Mouse (Mus musculus) embryonic facial prominence, embryonic 10.5 days (tissue): ENCODE results near the gene Sh2d3c. TPM values are rescaled to one million over a fixed set of nuclear protein-coding genes. Genes with fewer than 3 reads are reported as not detected.

Experiments
- DNase-seq: peaks from one replicate; pipeline ENCODE4 v3.0.0-alpha.2; 2017; ENCODE audit warnings: low spot score
- H3K27ac ChIP-seq: fragments of 300-500 bp; sonication (generic); replicated peaks from 2 replicates; pipeline ENCODE4 v1.5.1; 2016; ENCODE audit warnings: mild to moderate bottlenecking
- H3K27me3 ChIP-seq: fragments of 300-500 bp; sonication (generic); replicated peaks from 2 replicates; pipeline ENCODE4 v1.6.1; 2016; ENCODE audit warnings: low read depth, mild to moderate bottlenecking; ENCODE audit not compliant: poor library complexity, severe bottlenecking
- H3K36me3 ChIP-seq: fragments of 300-500 bp; sonication (generic); replicated peaks from 2 replicates; pipeline ENCODE4 v1.6.1; 2016; ENCODE audit warnings: mild to moderate bottlenecking, moderate library complexity
- H3K4me1 ChIP-seq: fragments of 300-500 bp; sonication (generic); 2 replicates; pipeline ENCODE4 v1.6.1; 2016
- H3K4me3 ChIP-seq: fragments of 300-500 bp; sonication (generic); 2 replicates; pipeline ENCODE4 v1.5.1; 2016; ENCODE audit warnings: mild to moderate bottlenecking, moderate library complexity
- H3K9me3 ChIP-seq: fragments of 300-500 bp; sonication (generic); 2 replicates; pipeline ENCODE4 v1.6.1; 2016; ENCODE audit warnings: mild to moderate bottlenecking
- WGBS: fragments of 180-500 bp; shearing (Covaris S2); methylation state at CpG from one replicate; pipeline ENCODE4 v1.1.7; 2016; 5-methylcytosine and 5-hydroxymethylcytosine counted together
- polyA plus RNA-seq: library from polyadenylated mRNA; unstranded; fragments of >200 nt; fragmentation: Nextera tagmentation; extraction: Ambion mirVana; gene quantifications from 2 replicates; pipeline ENCODE4 v1.2.1, GENCODE M21; 2016

Gene Sh2d3c
- polyA plus RNA-seq, 1 experiment from 2014 or later = 27.1 TPM

DNA sequence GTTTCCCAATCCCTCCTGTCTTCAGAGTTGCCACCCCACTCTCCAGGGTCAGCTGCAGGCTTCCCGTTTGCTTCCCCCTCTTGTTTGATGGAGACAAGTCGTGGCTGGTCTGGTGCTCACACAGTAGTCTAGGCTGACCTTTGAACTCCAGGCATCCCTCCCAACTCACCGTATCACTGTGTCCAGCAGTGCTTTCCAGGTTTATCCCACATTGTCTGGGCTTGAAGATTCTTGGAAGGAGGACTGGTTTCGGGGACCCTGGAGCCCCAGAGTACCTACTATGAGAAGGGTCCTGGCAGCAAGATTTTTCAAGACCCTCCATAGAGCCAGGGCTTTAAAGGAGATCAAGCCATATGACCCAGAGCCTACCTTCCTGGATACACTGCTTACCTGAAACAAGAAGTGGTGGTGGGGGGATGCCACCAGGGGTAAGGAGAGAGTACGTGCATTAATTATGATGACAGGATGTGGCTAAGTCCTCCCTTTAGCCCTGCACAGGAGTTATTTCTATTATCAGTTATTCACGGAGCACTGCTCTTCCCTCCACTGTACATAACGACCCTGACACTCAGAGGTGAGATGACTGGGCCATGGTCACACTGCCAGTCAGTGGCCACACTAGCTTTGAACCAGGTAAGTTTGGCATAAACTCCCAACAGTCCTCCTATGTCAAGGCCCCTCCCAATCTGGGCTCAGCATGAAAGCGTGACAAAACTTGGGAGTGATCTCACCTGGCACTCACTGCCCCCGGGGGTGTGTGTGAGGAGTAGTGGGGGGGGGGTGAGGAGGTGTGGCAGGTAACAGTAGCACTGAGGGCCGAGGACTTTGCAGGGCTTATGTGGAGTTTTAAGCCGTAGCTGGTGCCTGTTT is 6.5 kb upstream of the Sh2d3c start:
- Histone ChIP-seq H3K4me1 (peaks cover 53% of the 10 kb centered on the region), H3K27me3 (no peaks in the 10 kb centered on the region), H3K9me3 (no peaks in the 10 kb centered on the region), H3K36me3 (peaks cover 22% of the 10 kb centered on the region), H3K4me3 (peak overlapping the region; percentile 90; the same call in 1 of the 2 replicates), H3K27ac (peak overlapping the region; percentile 97)
- no peak for DNase-seq
- WGBS = 52% methylated on average over 11 of the region's 11 CpGs

DNA sequence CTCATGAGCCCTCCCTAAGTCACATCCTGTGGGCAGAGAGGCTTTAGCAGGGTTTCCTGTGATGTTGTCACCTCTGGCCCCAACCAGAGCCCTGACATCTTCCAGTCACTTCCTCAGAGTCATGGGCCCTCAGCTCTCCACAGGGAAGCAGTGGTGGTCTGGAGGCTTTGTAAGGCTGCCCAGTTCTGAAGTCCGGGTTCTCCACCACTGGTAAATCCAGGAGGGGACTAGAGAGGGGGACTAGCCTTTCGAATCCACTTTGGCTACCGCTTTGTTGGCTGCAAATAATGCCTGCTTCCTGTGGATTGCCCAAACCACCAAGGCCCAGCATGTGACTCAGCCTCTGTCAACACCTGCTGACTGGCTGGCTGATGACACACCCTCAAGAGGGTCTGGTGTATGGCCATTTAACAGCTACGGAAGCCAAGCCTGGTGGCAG is 5.8 kb upstream of the Sh2d3c start:
- H3K9me3 ChIP-seq = no peaks in the 10 kb centered on the region
- H3K27ac ChIP-seq = peak overlapping the region; percentile 97
- peaks cover 47% of the 10 kb centered on the region for H3K4me1 ChIP-seq
- DNase-seq = no peak
- H3K27me3 ChIP-seq = no peaks in the 10 kb centered on the region
- H3K4me3 ChIP-seq = no peak overlapping the region
- WGBS = 66% methylated on average over 4 of the region's 4 CpGs
- H3K36me3 ChIP-seq = peaks cover 16% of the 10 kb centered on the region

DNA sequence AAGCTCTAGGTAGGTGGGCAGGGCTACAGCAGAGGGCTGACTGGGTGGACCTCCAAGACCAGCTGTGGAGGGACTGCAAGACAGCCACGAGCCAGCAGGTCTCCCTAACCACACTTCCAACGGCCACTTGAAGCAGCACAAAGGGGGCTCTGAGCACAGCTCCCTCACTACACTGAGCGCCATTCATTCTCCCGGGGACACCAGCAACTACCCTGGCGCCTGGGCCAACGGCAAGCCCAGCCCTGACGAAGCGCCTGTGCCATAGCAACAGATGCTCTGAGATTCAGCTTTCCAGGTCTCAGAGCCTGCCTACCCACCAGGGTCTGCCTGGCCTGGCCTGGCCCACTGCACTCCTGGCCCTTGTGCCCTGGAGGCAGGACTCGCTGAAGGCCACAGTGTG is 2.1 kb upstream of the Sh2d3c start:
- H3K4me1 ChIP-seq = peaks cover 44% of the 10 kb centered on the region
- no peak overlapping the region for H3K4me3 ChIP-seq
- 45% methylated on average over 9 of the region's 9 CpGs for WGBS
- H3K36me3 ChIP-seq = no peaks in the 10 kb centered on the region
- peak overlapping the region; percentile 71 for H3K27ac ChIP-seq
- H3K9me3 ChIP-seq = no peaks in the 10 kb centered on the region
- no peaks in the 10 kb centered on the region for H3K27me3 ChIP-seq
- peak; percentile 39 for DNase-seq

DNA sequence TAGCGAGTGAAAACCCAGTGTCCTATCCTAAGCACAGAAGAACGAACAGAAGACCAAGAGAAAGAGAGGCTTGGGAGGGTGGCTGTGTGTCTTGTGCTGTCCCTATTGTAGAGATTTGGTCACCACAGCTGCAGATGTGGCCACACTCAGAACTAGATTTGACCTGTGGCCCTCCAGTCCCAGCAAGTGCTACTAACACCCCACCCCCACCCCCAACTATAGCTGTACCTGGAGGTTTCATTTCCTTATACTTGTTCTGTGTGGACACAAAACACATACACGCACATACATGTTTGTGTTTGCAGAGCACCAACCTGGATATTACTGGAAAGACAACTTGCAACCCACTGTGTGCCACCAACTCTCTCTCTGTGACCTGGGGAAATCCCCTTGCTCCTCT is 802 bp upstream of the Sh2d3c start:
- Histone ChIP-seq H3K27ac (no peak overlapping the region), H3K36me3 (no peaks in the 10 kb centered on the region), H3K9me3 (no peaks in the 10 kb centered on the region), H3K4me3 (no peak overlapping the region), H3K4me1 (peaks cover 34% of the 10 kb centered on the region), H3K27me3 (no peaks in the 10 kb centered on the region)
- 92% methylated on average over 3 of the region's 3 CpGs for WGBS
- no peak for DNase-seq

DNA sequence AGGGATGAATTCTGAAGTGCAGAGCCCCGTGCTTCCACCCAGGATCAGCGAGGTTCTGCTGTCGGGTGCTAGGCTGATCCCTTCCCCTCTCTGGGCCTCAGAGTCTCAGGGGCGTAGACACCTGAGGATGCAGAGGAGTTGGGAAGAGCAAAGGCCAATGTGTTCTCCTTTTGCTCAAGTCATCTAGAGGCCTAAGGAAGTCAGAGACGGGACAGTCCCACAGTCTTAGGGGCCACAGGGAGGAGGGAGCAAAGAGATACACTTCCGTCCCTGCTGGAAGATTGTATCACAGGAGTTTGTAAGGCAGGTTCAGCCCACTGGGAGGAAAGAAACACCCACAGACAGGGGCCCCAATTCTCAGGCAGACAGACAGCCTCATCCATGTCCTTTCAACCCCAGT is 1.2 kb downstream of the Sh2d3c start:
- no peak for DNase-seq
- WGBS = 59% methylated on average over 6 of the region's 6 CpGs
- Histone ChIP-seq H3K27me3 (no peaks in the 10 kb centered on the region), H3K36me3 (no peaks in the 10 kb centered on the region), H3K9me3 (no peaks in the 10 kb centered on the region), H3K4me1 (peaks cover 34% of the 10 kb centered on the region), H3K4me3 (no peak overlapping the region), H3K27ac (peak overlapping the region; percentile 55; the same call in 1 of the 2 replicates)

DNA sequence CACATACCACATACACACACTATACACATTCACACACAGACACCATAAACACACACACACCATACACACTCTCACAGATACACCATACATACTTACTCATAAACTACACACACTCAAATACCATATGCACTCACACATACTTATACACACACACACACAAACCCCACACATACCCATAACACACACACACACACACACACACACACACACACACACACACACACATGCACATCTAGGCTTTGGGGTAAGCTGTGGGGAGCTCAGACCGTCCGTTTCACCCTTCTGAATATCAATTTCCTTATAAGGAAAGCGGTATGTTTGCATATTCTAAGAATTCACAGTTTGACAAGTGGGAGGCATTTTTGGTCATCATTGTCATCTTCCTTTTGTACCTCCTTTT is 1.7 kb downstream of the Sh2d3c start:
- H3K4me1 ChIP-seq = peaks cover 38% of the 10 kb centered on the region
- no peaks in the 10 kb centered on the region for H3K36me3 ChIP-seq
- WGBS = 81% methylated on average over 3 of the region's 3 CpGs
- no peak overlapping the region for H3K4me3 ChIP-seq
- H3K9me3 ChIP-seq = no peaks in the 10 kb centered on the region
- no peak overlapping the region for H3K27ac ChIP-seq
- no peak for DNase-seq
- H3K27me3 ChIP-seq = no peaks in the 10 kb centered on the region

DNA sequence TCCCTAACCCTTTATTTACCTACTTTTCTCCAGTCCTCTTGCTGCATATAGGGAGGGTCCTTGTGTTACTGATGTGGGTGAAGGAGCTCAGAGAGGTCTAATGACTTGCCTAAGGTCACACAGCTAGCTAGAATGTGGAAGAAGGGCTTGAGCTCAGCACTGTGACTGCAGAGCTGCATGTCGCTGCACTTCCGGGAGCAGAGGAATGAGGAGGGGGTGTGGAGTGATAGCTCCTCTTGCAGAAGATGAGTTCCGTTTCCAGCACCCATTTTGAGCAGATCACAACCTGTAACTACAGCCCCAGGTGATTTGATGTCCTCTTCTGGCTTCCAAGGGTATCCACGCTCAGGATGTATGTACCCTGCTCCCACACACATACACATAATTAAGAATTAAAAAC is 3.3 kb downstream of the Sh2d3c start:
- Histone ChIP-seq H3K4me3 (no peak overlapping the region), H3K4me1 (peaks cover 46% of the 10 kb centered on the region), H3K36me3 (no peaks in the 10 kb centered on the region), H3K27ac (no peak overlapping the region), H3K27me3 (no peaks in the 10 kb centered on the region), H3K9me3 (no peaks in the 10 kb centered on the region)
- DNase-seq = no peak
- 74% methylated on average over 4 of the region's 4 CpGs for WGBS

DNA sequence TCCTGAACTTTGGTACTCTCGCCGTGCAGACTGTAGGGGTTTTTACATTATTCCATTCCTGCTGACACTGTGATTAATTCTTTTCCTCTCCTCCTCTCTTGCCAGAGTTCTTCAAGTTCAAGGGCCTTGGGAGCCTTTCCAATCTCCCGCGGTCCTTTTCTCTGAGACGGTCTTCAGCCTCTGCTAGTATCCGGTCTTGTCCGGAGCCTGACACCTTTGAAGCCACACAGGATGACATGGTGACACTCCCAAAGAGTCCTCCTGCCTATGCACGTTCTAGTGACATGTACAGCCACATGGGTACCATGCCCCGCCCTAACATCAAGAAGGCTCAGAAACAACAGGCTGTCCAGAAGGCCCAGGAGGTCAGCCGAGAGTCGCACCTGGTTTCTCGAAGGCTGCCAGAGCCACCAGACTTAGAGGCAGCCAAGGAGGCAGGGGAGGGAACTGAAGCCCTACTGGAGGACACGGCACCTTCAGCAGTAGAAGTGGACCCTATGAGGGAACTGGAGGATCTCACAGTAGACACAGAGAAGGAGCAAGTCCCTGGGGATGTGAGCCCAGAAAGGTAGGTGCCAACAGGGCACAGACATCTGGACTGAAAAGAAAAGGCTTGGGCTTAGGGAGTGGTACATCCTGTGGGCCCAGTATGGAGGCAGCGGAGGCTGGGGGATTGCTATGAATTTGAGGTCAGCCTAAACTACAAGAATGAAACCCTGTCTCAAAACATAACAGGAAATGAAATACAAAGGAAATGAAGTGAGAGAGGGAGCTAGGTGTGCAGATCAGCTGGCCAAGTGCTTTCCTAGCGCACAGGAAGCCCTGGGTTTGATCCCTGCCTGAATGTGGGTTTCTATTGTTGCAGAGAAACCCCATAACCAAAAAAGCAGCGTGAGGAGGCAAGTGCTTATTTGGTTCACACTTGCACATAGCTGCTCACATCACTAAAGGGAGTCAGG is 4.3 kb downstream of the Sh2d3c start:
- WGBS = 82% methylated on average over 16 of the region's 16 CpGs
- Histone ChIP-seq H3K4me3 (no peak overlapping the region), H3K27me3 (no peaks in the 10 kb centered on the region), H3K36me3 (no peaks in the 10 kb centered on the region), H3K27ac (no peak overlapping the region; the same call in 1 of the 2 replicates), H3K9me3 (no peaks in the 10 kb centered on the region), H3K4me1 (peaks cover 54% of the 10 kb centered on the region)
- DNase-seq = no peak

DNA sequence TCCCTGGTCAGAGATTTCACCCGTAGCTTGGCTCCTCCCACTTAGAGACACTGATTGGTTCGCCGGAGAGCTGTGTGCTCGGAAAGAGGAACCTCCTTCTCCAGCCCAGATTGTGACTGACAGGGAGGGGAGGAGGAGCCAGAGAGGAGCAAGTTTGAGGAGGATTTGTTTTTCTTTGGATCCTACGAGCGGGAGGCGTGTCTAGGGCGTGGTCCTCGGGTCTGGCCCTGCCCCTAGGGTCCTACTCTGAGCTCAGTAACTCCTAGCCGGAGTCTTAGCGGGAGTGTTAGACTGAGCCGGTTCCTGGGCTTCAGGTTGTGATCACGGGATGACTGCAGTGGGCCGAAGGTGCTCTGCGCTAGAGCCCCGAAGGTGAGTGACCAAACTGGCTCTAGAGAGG is 6.6 kb downstream of the Sh2d3c start:
- Histone ChIP-seq H3K36me3 (no peaks in the 10 kb centered on the region), H3K27ac (peak overlapping the region; percentile 82), H3K9me3 (no peaks in the 10 kb centered on the region), H3K4me1 (peaks cover 59% of the 10 kb centered on the region), H3K27me3 (no peaks in the 10 kb centered on the region), H3K4me3 (peak overlapping the region; percentile 55)
- peak; percentile 95 for DNase-seq
- WGBS = under 1% methylated on average over 16 of the region's 16 CpGs

DNA sequence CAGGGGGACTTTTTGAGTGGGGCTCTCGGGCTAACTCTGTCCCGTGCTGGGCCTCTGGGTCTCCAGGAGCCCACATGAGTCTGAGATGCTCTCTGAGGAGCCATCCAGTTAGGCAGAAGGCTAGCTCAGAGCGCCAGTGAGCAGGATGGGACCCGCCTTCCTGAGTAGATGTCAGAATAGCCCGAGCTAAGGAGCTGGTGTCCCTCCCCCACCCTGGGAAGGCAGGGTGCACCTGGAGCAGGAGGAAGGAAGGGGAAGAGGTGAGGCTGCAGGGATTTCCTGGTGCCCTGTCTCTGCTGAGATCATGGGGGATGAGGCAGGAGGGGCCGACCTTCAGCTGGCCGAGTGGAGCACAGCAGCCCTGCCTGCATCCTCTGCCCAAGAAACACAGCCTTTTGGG is 7.6 kb downstream of the Sh2d3c start:
- Histone ChIP-seq H3K27ac (peak overlapping the region; percentile 82), H3K4me3 (peak overlapping the region; percentile 55), H3K4me1 (peaks cover 69% of the 10 kb centered on the region), H3K9me3 (no peaks in the 10 kb centered on the region), H3K27me3 (no peaks in the 10 kb centered on the region), H3K36me3 (no peaks in the 10 kb centered on the region)
- peak; percentile 40 for DNase-seq
- 46% methylated on average over 7 of the region's 7 CpGs for WGBS

DNA sequence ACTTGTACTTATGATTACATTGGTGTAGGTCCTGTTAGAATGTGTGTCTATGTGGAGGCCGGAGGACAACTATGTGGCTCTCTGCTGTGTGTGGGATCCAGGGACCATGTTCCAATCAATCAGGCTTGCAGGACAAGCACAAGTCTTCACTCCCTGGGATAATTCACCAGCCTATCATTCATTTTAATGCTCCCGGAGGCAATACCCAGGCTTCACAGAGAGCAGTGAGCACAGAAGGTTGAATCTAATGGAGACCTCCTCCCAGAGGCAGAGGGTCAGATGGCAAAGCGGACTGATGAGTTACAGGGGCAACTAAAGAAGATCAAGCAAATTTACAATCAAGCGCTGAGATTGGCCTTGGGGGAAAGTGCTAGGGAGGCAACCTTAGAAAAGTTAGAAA is 8.7 kb downstream of the Sh2d3c start:
- H3K4me1 ChIP-seq = peaks cover 78% of the 10 kb centered on the region
- no peak for DNase-seq
- no peaks in the 10 kb centered on the region; the same call in 1 of the 2 replicates for H3K36me3 ChIP-seq
- no peaks in the 10 kb centered on the region for H3K27me3 ChIP-seq
- H3K27ac ChIP-seq = 0 out of 2 replicates have a peak overlapping the region, but pooled peaks have one; percentile 82
- H3K9me3 ChIP-seq = no peaks in the 10 kb centered on the region
- peak overlapping the region; percentile 55; the same call in 1 of the 2 replicates for H3K4me3 ChIP-seq
- 57% methylated on average over 4 of the region's 4 CpGs for whole genome bisulfite sequencing

DNA sequence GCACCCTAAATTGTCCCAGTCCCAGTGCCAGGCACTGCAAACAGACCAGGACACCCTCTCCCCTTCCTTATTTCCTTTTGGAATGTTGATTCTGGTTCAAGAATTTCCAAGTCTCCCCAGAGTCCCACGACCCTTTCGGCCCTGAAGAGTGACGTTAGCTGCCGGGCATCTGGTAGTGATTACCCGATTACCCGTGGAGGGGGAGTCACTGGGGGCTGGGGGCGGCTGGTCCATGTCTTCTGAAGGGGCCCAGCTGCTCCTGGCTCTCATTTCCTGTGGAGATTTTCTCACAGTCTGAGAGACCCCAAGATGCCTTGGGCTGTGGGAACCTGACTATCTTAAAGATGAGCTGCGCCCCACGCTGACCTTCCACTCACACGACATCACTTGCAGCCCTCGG is 10.0 kb downstream of the Sh2d3c start:
- Histone ChIP-seq H3K4me3 (peak overlapping the region; percentile 55), H3K36me3 (no peaks in the 10 kb centered on the region; the same call in 1 of the 2 replicates), H3K4me1 (peaks cover 86% of the 10 kb centered on the region), H3K27me3 (no peaks in the 10 kb centered on the region), H3K9me3 (no peaks in the 10 kb centered on the region), H3K27ac (peak overlapping the region; percentile 82)
- WGBS = 19% methylated on average over 11 of the region's 11 CpGs
- DNase-seq = peak; percentile 91
